Comparison of ENCODE assay signal across 10 mouse cellular contexts in genomic region chr13:51411243-51411642, GRCm38 (mm10). TPM values are rescaled to one million over a fixed set of nuclear protein-coding genes. Genes with fewer than 3 reads are reported as not detected.
DNase-seq lines count a peak whose midpoint lies in the region; ATAC-seq and TF ChIP-seq lines count a peak whose summit lies in the region.
"Had no signal": no experiment of that assay in that cellular context is flagged by ENCODE, and none has a peak within 500 bp of the region (broad histone marks: within the 10 kb centered on the region; RNA-seq: fewer than 3 reads in every experiment).

No protein-coding gene starts in this region.

- in situ Hi-C loops in CH12.LX (cut with MboI; ENCODE audit: low pct_ligation_motif_present, low pct_unique_long_range_greater_than_20kb, low sequenced_read_pairs): loop anchor here (10.0 kb wide), 1 partner anchor 136 kb away; no protein-coding TSS in a partner anchor

- no peak for TF ChIP-seq CTCF in kidney, adult 2 months (conservative IDR thresholded peaks at IDR 0.05; ENCODE audit: insufficient read depth, insufficient read length, low read depth, low read length)
- TF ChIP-seq CTCF in CH12.LX (conservative IDR thresholded peaks at IDR 0.05 in 1 of 2, IDR thresholded peaks at IDR 0.05 in 1 of 2; ENCODE audit: low read depth in 2 of 2, low read length in 2 of 2): no peak
- TF ChIP-seq CTCF in intestine, postnatal 0 days (IDR thresholded peaks at IDR 0.05; ENCODE audit: low read depth): no peak

- 52% methylated on average over 9 of the region's 9 CpGs for WGBS in kidney, adult 2 months
- 45% methylated on average over 9 of the region's 9 CpGs for WGBS in embryonic facial prominence, embryonic 10.5 days
- 61% methylated on average over 9 of the region's 9 CpGs for WGBS in intestine, postnatal 0 days

- no peak for TF ChIP-seq EP300 in CH12.LX (IDR thresholded peaks at IDR 0.05; ENCODE audit: low read length)

- H3K79me2 ChIP-seq in CH12.LX (replicated peaks; ENCODE audit: control insufficient read depth, extremely low read depth, insufficient read depth, poor library complexity, severe bottlenecking): peaks cover 13% of the 10 kb centered on the region; the same call in 1 of the 2 replicates

- H3K27ac ChIP-seq in kidney, adult 2 months (ENCODE audit: insufficient read depth, low read depth, low read length): no peak overlapping the region
- H3K27ac ChIP-seq in CH12.LX (ENCODE audit: insufficient read depth, low read depth): no peak overlapping the region
- peak overlapping the region; percentile 89 for H3K27ac ChIP-seq in embryonic facial prominence, embryonic 10.5 days (replicated peaks)
- H3K27ac ChIP-seq in intestine, postnatal 0 days (ENCODE audit: low read depth, low read length): no peak overlapping the region

- no peak for ATAC-seq in intestine, postnatal 0 days
- ATAC-seq in erythroid progenitor cell, adult 5-6 weeks (replicated peaks; ENCODE audit: low FRiP score, poor library complexity, severe bottlenecking): no peak

- H3K4me3 ChIP-seq in kidney, adult 2 months (ENCODE audit: insufficient read depth, low read depth, low read length): peak overlapping the region; percentile 9; the same call in 1 of the 2 replicates
- H3K4me3 ChIP-seq in CH12.LX (replicated peaks in 1 of 3; ENCODE audit: low read depth in 2 of 3, low read length in 2 of 3, poor library complexity in 1 of 3): peak overlapping the region in 2 of 3 experiments; percentile 53 to 75
- H3K4me3 ChIP-seq in embryonic facial prominence, embryonic 10.5 days: peak overlapping the region; percentile 70
- H3K4me3 ChIP-seq in intestine, postnatal 0 days (ENCODE audit: low read depth, low read length): 0 out of 2 replicates have a peak overlapping the region, but pooled peaks have one; percentile 1

- no peaks in the 10 kb centered on the region for H3K4me1 ChIP-seq in kidney, adult 2 months (ENCODE audit: control insufficient read depth, insufficient read depth, low read length)
- H3K4me1 ChIP-seq in CH12.LX (ENCODE audit: control insufficient read depth in 1 of 2, insufficient read depth in 2 of 2): peaks cover 33 to 65% of the 10 kb centered on the region in 2 experiments
- peaks cover 76% of the 10 kb centered on the region for H3K4me1 ChIP-seq in embryonic facial prominence, embryonic 10.5 days
- no peaks in the 10 kb centered on the region for H3K4me1 ChIP-seq in intestine, postnatal 0 days (replicated peaks; ENCODE audit: control insufficient read depth, insufficient read depth, low read length)

- dilution Hi-C loops in CH12.LX (cut with MboI; ENCODE audit: extremely low pct_ligation_motif_present, extremely low pct_unique_long_range_greater_than_20kb, low sequenced_read_pairs): no loop called here

- no peak for DNase-seq in kidney, adult 2 months
- no peak for DNase-seq in kidney, postnatal 14 days
- no peak for DNase-seq in CH12.LX (ENCODE audit: extremely low read depth)
- DNase-seq in embryonic facial prominence, embryonic 10.5 days (ENCODE audit: low spot score): no peak
- no peak for DNase-seq in adrenal gland, adult (ENCODE audit: inconsistent age in 2 of 2, low spot score in 1 of 2)
- DNase-seq in left cerebral cortex, postnatal 4 days: no peak
- DNase-seq: right cerebral cortex, postnatal 4 days had no signal

- intact Hi-C loops in left cerebral cortex, postnatal 4 days (cut with DNase I): no loop called here

- H3K27me3 ChIP-seq in kidney, adult 2 months (replicated peaks; ENCODE audit: control insufficient read depth, insufficient read depth, low read length): 0 out of 2 replicates have a peak, but pooled peaks cover 1% of the 10 kb centered on the region
- no peaks in the 10 kb centered on the region for H3K27me3 ChIP-seq in CH12.LX (replicated peaks)
- peaks cover 41% of the 10 kb centered on the region for H3K27me3 ChIP-seq in embryonic facial prominence, embryonic 10.5 days (replicated peaks; ENCODE audit: low read depth, poor library complexity, severe bottlenecking)
- H3K27me3 ChIP-seq in intestine, postnatal 0 days (replicated peaks; ENCODE audit: control insufficient read depth, insufficient read depth, low read length): peaks cover 13% of the 10 kb centered on the region; the same call in 1 of the 2 replicates

- H3K36me3 ChIP-seq in kidney, adult 2 months (ENCODE audit: control insufficient read depth, insufficient read depth, low read length): no peaks in the 10 kb centered on the region
- H3K36me3 ChIP-seq in CH12.LX (replicated peaks in 1 of 2; ENCODE audit: control insufficient read depth in 1 of 2, insufficient read depth in 1 of 2, low read length in 1 of 2): peaks cover 12 to 47% of the 10 kb centered on the region in 2 experiments
- H3K36me3 ChIP-seq in embryonic facial prominence, embryonic 10.5 days (replicated peaks): peaks cover 34% of the 10 kb centered on the region
- no peaks in the 10 kb centered on the region for H3K36me3 ChIP-seq in intestine, postnatal 0 days (ENCODE audit: control insufficient read depth, insufficient read depth)
- H3K36me3 ChIP-seq: G1E had no signal

- no peak overlapping the region; the same call in 1 of the 2 replicates for H3K9ac ChIP-seq in CH12.LX (ENCODE audit: insufficient read depth, low read depth)
- H3K9ac ChIP-seq in intestine, postnatal 0 days (ENCODE audit: low read depth, low read length): no peak overlapping the region

- H3K9me3 ChIP-seq in CH12.LX (replicated peaks; ENCODE audit: low read length): peaks cover 17% of the 10 kb centered on the region
- peaks cover 14% of the 10 kb centered on the region for H3K9me3 ChIP-seq in embryonic facial prominence, embryonic 10.5 days
- H3K9me3 ChIP-seq in intestine, postnatal 0 days (ENCODE audit: control insufficient read depth): no peaks in the 10 kb centered on the region

- no peak for TF ChIP-seq RAD21 in CH12.LX (IDR thresholded peaks at IDR 0.05; ENCODE audit: low read depth, low read length)

- H3K4me2 ChIP-seq in CH12.LX (ENCODE audit: insufficient read depth, low read depth, poor library complexity, severe bottlenecking): peak overlapping the region; percentile 55; the same call in 1 of the 2 replicates
- peak overlapping the region; percentile 58 for H3K4me2 ChIP-seq in intestine, postnatal 0 days (replicated peaks; ENCODE audit: low read depth)

- TF ChIP-seq POLR2A in kidney, adult 2 months (IDR thresholded peaks at IDR 0.05; ENCODE audit: low read depth, low read length): no peak
- TF ChIP-seq POLR2A in CH12.LX (IDR thresholded peaks at IDR 0.05; ENCODE audit: low read depth, low read length): no peak

TF ChIP-seq in CH12.LX, 34 proteins besides CTCF, POLR2A, EP300 and RAD21:
- no peak for TF ChIP-seq CHD2 (IDR thresholded peaks at IDR 0.05; ENCODE audit: low read length)
- no peak for TF ChIP-seq UBTF (IDR thresholded peaks at IDR 0.05; ENCODE audit: low read depth, low read length)
- no peak for TF ChIP-seq SIN3A (IDR thresholded peaks at IDR 0.05; ENCODE audit: low read length)
- no peak for TF ChIP-seq TBP (conservative IDR thresholded peaks at IDR 0.05; ENCODE audit: low read depth, low read length)
- no peak for TF ChIP-seq BHLHE40 (IDR thresholded peaks at IDR 0.05; ENCODE audit: low read depth, low read length)
- no peak for TF ChIP-seq MAX (IDR thresholded peaks at IDR 0.05; ENCODE audit: low read length)
- no peak for TF ChIP-seq MEF2A (IDR thresholded peaks at IDR 0.05; ENCODE audit: borderline replicate concordance, low read depth, low read length)
- TF ChIP-seq POLR2AphosphoS2 (IDR thresholded peaks at IDR 0.05; ENCODE audit: low read depth, low read length): no peak
- TF ChIP-seq ZC3H11A (IDR thresholded peaks at IDR 0.05; ENCODE audit: low read depth, low read length): no peak
- no peak for TF ChIP-seq CHD1 (IDR thresholded peaks at IDR 0.05; ENCODE audit: low read depth, low read length)
- TF ChIP-seq JUN (IDR thresholded peaks at IDR 0.05; ENCODE audit: insufficient read depth, low read depth, low read length): no peak

RNA-seq across cellular contexts. Expression of gene S1pr3, which starts 2.8 kb away (rescaled TPM):
- polyA plus RNA-seq in kidney, adult 2 months (2012; rRNA removed): 15.6 and 16.1 TPM in 2 replicates
- 5.9 and 8.6 TPM in 2 replicates for total RNA-seq in CH12.LX (2012; rRNA removed)
- 6.6 and 7.5 TPM in 2 replicates for total RNA-seq in CH12.LX (2014; rRNA removed)
- polyA plus RNA-seq in CH12.LX (2012; ENCODE audit: insufficient read length, low read depth): 30.4 and 33.4 TPM in 2 replicates
- polyA plus RNA-seq in embryonic facial prominence, embryonic 10.5 days (2016; fragmentation: Nextera tagmentation; extraction: Ambion mirVana): 50.4 and 67.6 TPM in 2 replicates
- polyA plus RNA-seq in intestine, postnatal 0 days (2015; fragmentation: Nextera tagmentation; extraction: Ambion mirVana): 10.5 and 11.8 TPM in 2 replicates
- total RNA-seq in left cerebral cortex, postnatal 4 days (2021): 1 to 10 TPM; 7.4 to 7.6 TPM
- total RNA-seq in erythroid progenitor cell, adult 5-6 weeks (2015; ENCODE audit: low replicate concordance): 0.36 and 0.84 TPM in 2 replicates
- total RNA-seq in erythroid progenitor cell, adult 5-6 weeks (2017; ENCODE audit: low replicate concordance): 0.13 TPM in 1 of 2 replicates, not detected in the other
- polyA plus RNA-seq: G1E had no signal

Comparison
In these comparisons a context has a peak if more than half of its experiments do, and no peak if none do; other contexts are left out.
1. H3K4me3 ChIP-seq: peak in every context shown above with its lines; median percentile 70 in embryonic facial prominence, embryonic 10.5 days; 64 in CH12.LX; 9 in kidney, adult 2 months; 1 in intestine, postnatal 0 days.